Mouse (Mus musculus): Measurements from ENCODE around the gene Npr1.

Gene Npr1

DNA sequence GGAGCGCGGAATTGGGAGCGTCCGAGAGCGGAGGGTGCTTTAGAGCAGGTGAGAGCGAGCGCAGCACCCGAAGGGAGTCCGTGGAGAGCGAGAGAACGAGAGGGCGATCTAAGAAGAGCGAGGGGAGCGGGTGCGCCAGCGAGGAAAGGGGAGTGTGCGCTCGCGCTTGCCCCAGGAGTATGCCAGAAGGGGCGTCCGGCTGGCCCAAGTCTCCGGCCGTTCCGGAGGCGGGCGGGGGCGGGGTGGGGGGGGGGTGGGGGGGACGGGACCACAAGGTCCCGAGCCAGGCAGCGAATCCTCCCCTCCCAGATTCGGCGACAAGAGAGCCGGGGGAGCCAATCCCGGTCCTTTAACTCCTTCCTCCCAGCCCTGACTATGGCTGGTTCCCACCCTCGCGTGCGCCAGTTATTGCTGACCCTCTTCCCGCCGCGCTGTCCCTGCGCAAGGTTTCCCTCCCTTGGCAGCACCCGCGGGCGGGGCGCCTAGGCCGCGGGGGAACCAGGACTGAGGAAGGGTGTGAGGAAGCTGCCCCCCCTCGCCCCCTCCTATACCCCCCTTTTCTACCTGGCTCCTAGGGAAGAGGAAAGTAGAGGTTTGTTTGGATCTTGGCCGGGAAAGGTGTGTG is at the start of gene Npr1:
Npr1 (minus strand) TSS at position 181 of the 625 bp plus-strand sequence.
- DNase-seq (ENCODE audit: low spot score in 2 of 2): no peak

DNA sequence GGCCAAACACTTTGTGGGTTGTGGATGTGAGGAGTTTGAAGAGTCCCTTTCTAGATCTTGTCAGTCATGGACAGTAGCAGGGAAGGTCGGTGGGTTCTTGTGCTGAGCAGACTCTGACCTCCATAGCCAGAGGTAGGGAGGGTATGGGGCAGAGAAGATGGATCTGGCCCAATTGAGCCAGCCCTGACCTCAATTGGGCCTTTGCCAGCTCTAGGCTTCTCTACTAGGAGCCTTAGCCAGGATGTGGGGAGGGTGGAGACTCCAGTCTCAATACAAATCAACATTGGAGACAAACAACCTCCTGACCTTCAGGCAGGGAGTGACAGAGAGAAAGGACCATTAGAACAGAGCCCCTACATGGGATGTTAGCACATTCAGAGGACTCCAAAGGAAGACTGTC is 49.6 kb upstream of the Npr1 start:
- no peak for DNase-seq (ENCODE audit: low spot score in 2 of 2)

DNA sequence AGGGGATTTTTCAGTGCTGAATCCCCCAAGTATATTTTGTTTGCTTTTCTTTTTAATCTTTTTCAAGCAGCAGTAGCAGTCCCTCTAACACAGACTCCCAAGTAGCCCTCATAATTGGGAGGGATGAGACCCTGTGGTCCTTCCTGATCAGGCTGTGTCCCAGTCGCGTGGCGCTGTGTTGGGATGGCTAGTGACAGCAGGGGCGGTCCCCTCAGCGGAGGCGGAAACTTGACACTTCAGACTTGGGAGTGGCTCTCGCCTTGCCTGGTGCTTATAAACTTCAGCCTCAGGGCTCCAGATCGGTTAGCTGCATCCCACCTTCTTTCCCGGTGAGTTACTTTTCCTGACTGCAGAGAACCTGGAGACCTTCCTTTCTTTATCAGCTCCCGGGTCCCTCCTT is 49.0 kb upstream of the Npr1 start:
- DNase-seq (ENCODE audit: low spot score in 2 of 2): peak in 1 of 2 experiments; percentile 52

DNA sequence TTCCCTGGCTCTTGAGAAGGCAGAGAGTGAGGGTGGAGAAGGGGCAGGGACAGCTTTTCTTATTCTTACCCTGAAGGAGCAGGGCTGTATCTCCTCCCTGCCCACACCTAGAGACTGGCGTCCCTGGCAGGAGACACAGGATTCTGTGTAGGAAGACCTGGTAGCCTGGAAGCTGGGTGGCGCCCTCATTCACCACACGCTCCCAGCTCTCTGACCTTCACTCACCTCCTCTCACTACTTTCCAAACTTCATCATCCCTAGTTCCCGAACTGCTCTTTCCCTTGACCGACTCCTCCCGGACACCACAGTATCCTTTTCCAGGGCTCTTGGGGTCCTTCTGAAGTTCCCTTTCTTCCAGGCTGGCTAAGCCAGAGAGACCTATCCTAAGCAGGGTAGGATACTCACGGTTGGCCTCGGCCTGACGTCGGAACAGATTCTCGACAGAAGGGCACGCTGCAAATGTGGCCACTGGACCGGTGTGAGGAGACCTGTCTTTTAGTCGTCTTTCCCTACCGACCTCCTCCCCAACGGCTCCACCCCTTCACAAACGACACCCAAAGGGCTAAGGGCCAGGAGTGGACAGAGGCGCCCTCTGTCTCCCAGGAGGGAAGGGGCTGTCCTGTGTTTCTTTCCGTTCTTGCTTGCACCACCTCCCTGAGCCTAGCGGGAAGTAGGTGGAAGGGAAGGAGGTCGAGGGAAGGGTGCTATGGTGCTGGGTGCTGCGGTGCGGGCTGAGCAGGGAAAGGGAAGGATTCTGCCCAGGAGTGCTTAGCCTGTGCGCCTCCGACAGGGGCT is 48.3 kb upstream of the Npr1 start, which contains the start of the genes S100a1 and S100a13:
S100a1 (minus strand) TSS at position 597 of the 795 bp plus-strand sequence.
S100a13 (plus strand) TSS at position 640 of the 795 bp plus-strand sequence.
- peak; percentile 59 for DNase-seq (ENCODE audit: low spot score in 2 of 2)

DNA sequence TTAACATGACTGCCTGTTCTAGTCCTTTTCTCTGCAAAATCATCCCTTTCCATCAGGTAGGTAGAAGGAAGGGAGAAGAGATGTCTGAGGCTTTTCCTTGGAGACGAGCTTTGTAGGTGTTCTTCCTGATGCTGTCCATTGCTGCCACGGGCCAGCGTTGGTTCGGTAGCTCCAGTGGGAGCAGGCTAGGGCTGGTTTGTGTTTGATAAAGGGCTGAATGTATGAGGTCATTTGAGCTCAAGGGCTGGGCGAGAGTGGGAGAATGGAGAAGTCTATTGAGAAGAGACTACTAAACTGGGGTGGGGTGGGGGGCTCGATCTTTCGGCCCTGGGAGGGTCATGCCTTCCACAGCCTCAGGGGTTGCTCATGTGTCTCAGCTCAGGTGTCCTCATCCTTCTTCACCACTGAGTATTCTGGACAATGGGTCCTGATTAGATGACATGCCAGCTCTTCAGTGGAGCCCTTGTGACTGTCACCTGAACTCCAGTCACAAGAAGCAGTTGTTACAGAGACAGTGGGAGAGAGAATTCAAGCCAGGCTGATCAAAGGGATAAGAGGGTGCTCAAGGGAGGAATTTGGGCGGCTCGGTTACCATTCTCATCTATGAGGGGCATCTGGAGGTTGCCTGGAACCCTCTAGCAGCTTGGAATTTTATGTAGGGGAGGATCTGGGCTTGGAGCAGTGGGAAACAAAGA is 47.4 kb upstream of the Npr1 start:
- DNase-seq (ENCODE audit: low spot score in 2 of 2): no peak

DNA sequence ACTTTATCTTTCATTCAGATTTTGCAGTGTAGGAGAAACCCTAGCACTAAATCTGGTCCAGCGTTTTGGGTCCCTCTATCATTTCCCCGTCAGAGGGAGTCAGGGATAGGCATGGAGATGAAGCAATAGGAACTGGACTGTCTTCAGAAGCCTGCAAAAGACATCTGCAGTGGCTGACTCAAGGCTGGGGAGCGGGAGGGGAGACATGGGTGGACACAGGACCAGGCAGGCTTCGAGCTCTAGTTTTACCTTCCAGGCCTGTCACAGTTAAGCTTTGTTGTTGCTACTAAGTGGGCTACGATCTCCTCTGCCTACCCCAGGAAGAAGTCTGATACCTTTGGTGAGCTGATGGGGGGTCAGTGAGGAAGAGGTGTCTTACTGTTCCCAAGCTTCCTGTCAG is 46.6 kb upstream of the Npr1 start:
- no peak for DNase-seq (ENCODE audit: low spot score in 2 of 2)

DNA sequence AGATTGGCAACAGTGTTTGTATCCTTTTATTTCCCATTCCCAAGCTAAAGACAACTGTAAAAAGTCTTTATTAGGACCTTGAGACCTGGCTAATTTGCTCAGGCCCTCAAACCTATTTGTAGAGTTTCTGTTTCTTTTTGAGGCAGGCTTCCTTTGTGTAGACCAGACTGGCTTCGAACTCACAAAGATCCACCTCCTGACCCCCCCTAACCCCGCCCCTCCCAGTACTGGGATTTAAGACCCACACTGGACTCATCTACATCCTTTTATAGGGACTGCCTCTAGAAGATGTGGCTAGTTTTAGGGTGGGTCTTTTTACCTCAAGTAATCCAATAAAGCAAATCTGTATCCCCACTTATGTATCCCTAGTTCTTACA is 44.1 kb upstream of the Npr1 start:
- no peak for DNase-seq (ENCODE audit: low spot score in 2 of 2)

DNA sequence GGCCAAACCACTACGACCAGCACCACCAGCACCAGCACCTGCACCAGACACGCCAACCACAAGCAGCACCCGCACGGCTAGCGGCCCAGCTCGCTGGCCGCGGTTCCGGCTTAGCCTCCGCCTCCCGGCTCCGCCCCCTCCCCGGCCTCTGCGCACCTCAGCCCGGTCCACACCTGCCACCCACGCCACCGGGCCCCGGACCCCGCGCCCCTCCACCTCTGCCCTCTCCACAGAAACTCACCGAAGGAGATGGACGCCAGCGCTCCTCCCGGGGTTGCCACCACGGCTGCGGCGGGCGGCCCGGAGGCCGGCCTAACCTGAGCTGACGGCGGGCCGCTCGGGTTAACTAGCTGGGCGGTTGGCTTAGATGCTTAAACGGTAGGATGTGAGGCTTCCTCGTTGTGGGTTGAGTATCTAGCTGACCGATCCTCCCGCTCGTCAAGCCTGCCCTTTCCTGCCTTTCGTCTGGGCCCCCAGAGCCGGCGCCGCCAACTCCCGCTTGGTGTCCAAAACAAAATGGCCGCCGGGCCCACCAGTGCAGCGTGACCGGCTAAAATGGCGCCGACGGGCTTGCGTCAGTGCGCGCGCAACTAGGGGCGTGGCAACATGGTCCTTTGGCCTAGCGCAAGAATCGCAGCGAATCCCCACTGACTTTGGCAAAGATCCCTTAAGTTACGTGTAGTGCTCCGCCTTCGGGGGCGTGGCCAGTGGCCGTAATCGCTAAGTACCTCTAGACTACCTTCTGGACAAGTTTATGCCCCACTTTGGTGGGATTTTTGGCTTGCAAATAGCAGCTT is 43.5 kb upstream of the Npr1 start, which contains the start of gene Chtop:
Chtop (minus strand) TSS at position 549 of the 797 bp plus-strand sequence.
- peak; percentile 99 to 100 for DNase-seq (ENCODE audit: low spot score in 2 of 2)

DNA sequence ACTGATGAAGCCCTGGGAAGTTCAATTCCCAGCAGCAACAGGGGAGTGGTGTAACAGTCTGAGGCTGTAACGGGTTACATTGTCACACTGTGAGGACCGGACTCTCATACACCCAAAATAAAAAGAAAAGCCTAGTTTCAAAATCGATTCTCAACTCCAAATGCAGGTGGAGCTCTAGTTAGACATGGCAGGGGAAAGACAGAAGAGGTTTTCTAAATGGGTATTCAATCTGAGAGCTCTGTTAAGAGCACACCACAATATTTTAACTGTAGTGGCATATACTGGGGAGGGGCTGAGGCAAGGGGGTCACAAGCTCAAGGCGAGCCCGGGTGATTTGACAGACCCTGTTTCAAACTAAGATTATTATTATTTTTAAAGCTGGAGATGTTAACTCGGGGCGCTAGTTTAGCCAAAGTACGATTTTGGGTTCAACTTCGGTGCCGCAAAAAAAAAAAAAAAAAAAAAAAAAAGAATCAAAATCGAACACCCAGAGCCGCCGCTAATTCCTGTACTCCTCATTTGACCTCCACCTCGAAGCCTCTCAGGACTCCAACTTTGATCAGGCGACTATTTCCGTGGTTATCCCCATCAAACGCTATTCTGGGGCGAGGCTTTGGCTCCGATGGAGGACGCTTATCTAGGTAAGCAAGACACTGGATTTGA is 42.8 kb upstream of the Npr1 start:
- DNase-seq (ENCODE audit: low spot score in 2 of 2): no peak

DNA sequence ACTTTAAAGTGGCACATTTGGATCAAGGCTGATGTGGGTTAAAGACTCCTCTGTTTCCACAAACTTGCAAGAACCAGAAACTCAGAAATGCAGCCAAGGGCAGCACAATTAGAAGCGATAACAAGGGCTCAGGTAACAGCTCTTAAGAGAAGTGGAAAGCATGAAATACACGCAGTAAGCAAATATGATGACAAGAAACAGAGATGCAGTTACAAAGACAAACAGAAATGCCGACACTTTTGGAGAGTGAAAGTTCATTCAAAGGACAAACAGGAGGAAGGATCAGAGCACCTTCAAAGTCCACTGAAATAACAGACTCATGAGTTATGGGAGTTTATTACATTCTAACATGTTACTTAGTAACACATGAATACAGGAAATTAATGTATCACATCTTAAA is 40.7 kb upstream of the Npr1 start:
- no peak for DNase-seq (ENCODE audit: low spot score in 2 of 2)

DNA sequence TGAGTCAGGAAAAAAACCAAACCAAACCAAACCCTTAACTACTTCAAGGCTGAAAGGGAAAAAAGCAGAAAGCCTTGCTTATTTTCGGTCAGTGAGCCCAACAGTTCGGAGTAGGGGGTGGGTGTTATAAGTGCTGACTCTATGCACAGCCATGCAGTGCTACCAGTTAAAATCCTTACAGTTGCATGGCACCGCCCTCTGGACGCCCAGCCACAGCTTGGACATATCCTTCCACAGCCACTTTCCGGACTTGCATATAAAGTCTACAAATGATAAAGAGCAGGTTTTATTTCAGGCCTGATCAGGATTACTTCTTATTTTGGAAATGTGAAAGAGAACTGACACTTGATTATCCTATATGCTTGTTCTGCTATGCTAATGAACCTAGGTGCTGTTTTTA is 39.5 kb upstream of the Npr1 start:
- DNase-seq (ENCODE audit: low spot score in 2 of 2): no peak

DNA sequence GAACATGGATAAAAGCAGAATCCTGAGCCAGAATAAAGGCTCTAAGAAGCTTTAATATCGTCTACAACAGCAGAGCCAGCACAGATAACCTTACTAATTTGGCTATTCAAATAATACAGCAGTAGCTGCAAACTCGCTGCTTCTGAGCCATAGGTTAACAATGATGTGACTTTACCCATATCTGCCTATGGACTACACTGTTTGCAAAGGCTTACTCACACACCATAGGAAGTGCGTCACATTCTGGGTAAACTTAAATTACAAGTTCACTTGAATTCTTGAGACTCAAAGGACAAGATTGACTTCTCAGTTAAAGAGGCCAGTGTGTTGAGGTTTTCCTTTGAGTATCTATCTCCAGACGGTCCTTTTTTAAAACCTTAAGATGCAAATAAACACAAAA is 37.8 kb upstream of the Npr1 start:
- no peak for DNase-seq (ENCODE audit: low spot score in 2 of 2)

DNA sequence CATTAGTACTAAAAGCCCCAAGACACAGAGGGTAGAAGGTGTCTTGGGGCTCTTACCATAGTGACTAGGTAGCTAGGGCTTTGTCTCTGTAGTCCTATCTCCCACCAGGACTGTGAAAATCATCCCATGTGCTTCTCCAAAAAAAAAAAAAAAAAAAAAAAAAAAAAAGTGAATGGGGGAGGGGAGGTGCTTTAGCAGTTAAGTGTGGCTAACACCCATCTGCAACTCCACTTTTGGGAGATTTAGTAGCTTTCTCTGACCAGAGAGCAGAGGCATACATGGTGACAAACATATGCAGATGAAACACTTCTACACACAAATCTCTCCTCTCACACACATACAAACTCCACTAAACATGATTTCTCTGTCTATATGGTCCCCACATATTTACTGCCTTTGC is 31.9 kb upstream of the Npr1 start:
- no peak for DNase-seq (ENCODE audit: low spot score in 2 of 2)

DNA sequence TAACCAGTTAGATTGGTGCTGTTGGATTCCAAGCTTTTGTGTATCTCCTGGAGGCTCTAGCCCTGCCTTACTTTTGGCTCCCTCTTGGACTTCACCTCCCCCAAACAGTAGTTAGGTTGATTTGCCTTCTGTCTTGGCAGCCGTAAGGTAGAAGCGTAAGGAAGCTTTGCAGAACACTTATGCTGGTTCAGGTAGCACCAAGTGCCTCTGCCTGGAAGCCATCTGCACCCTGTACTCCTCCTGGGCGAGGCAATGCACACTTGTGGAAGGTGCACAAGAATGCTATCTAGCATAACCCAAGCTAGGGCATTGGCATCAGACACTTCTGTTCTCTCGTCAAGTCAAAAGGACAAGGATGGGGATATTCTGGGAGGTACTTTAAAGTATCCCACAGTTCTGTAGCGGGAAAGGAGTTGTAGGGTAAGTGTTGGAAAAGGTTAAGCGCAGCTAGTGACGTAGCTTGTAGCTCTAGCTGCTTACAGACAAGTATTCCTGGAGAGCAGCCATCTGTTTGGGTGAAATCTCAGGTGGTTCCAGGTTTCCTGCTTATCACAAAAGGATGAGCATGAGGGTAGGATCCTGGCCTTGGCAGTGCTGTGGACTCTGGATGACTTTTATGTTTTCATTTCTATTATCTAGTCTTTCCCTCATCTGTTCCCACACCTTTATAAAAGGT is 30.3 kb upstream of the Npr1 start:
- no peak for DNase-seq (ENCODE audit: low spot score in 2 of 2)

DNA sequence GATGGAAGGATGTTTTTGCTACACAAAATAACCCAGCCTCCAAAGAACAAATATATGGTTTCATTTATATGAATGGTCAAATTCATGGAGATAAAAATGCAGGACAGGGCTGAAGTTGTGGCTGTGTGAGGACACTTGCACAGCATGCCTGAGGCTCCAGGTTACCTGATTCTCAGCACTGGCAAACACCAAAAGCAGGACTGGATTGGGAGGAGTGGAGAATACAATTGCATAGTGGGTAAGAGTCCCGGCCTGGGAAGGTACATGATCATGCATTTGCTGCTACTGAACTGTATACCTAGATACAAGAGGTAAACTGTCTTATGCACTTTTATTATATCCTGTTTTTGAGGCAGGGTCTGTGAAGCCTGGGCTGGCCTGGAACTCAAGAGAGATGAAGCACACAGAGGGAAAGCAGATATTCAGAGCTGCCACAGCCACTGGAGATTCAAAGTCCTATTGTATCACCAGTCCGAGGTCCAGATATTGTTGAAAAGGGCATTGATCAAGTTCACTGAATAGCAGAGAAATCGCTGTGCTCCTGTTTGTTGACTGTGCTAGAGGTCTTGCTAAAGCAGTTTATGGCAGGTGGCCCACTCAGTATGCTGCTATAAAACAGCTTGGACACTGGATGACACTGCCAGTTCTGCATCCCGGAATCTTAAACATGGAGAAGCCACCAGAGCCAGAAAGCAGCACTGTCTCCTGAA is 28.3 kb upstream of the Npr1 start:
- DNase-seq (ENCODE audit: low spot score in 2 of 2): no peak

DNA sequence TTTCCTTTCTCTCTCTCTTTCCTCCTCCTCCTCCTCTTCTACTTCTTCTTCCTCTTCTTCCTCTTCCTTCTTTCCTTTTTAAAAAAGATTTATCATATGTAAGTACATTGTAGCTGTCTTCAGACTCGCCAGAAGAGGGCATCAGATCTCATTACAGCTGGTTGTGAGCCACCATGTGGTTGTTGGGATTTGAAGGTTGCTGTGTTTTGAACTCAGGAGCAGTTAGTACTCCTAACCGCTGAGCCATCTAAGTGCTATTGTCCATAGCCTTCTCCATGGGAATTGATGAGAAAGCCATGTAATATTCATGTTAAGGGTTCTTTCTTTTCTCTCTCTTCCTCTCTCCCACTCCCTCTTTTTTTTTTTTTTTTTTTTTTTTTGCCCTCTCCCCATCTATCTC is 25.7 kb upstream of the Npr1 start:
- peak; percentile 62 to 72 for DNase-seq (ENCODE audit: low spot score in 2 of 2)

DNA sequence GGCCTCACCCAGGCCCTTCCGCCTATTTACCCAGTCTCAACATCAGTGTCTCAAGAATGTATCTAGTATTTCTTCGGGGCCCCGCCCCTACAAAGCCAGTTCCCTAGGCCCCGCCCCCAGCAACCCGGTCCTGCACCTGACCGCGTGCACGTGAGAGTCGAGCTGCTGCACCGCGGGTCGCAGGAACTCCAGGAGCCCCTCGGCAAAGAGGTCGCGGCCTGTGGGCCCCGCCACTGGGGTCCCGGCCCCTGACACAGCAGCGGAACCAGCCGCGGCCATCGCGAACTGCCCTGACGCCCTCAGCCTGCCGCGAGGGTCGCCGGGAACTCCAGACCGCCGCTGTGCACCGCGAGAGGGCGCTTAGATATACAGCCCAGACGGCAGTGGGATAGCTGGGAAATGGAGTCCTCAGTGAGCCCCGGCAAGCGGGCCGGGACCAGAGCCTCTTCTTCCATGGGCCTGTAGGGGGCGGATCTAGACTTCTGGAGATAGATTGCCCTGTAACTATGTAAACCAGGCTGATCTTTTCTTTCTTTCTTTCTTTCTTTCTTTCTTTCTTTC is 25.1 kb upstream of the Npr1 start, which contains the start of gene Snapin:
Snapin (minus strand) TSS at position 338 of the 561 bp plus-strand sequence.
- DNase-seq (ENCODE audit: low spot score in 2 of 2): peak; percentile 95 to 96

DNA sequence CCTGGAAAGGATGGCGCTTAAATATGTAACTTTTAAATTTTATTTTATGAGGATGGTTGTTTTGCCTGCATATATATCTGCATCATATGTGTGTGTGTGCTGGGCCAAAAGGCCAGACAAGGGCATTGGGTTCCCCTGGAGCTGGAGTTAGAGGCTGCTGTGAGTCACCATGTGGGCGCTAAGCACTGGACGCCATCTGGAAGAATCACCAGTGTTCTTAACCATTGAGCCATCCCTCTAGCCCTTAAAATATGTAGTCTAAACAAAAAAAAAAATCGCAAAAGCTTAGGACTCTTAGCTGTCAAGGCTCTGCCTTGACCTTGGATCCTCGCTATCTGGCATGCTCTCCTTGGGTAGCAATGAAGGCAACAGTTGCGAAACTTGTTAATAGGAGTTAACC is 22.9 kb upstream of the Npr1 start:
- no peak for DNase-seq (ENCODE audit: low spot score in 2 of 2)

DNA sequence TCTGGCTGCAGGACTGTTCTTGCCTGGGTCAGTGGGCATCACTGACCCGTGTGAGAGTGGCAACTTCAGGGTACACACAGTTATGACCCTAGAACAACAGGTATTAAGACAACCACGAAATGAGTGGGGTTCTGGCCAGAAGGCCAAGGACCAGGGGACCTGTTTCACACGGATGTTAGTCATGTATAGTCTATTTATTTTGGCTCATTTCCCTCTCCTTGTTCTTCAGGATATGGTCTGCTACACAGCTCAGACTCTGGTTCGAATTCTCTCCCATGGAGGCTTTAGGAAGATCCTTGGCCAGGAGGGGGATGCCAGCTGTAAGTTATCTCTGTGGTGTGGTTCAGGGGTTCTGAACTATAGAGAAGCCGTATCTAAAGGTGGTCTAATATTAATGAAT is 21.3 kb upstream of the Npr1 start:
- DNase-seq (ENCODE audit: low spot score in 2 of 2): no peak

Measured in right cerebral cortex, postnatal 10 days (tissue).